Mouse (Mus musculus) cerebellum, postnatal 25 days (tissue): ENCODE results near the gene Tfam.

Experiments
- DNase-seq, 2 experiments: peaks; one replicate each; pipeline ENCODE4 v3.0.0; 2021; ENCODE audit warnings: mixed read lengths in 2 of 2

Gene Tfam

DNA sequence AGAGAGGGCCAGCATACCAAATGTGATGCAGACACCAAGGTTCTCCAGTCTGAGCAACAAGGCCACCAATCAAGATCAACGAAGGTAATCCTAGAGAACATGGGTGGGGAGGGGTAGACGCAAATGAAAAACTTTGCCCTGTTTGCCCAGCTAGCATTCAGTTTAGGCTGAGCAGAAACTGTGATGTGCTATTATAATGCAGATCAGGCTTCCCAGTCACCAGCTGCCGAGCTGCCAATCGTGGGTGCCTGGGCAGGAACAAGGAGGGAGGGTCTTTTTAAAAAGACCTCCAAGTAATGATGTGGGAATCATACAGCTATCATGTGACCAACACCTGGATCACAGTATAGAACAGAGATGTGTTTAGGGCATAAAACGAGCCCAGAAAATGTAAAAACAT lies 15.0 kb downstream of the Tfam start:
- no peak for DNase-seq

DNA sequence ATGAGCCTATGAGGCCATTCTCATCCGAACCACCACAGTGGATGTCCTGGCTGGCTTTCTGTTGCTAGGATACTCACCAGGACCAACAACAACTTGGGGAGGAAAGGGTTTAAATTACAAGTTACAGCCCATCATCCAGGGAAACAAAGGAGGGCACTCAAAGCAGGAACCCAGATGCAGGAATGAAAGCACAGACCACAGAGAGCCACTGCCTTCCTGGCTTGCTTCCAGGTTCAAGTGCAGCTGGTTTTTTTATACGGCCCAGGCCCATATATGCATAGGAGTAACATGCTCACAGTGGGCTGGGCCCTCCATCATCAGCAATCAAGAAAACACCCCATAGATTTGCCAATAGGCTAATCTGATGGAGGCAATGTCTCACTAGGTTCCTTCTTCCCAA lies 15.4 kb downstream of the Tfam start:
- DNase-seq = no peak

DNA sequence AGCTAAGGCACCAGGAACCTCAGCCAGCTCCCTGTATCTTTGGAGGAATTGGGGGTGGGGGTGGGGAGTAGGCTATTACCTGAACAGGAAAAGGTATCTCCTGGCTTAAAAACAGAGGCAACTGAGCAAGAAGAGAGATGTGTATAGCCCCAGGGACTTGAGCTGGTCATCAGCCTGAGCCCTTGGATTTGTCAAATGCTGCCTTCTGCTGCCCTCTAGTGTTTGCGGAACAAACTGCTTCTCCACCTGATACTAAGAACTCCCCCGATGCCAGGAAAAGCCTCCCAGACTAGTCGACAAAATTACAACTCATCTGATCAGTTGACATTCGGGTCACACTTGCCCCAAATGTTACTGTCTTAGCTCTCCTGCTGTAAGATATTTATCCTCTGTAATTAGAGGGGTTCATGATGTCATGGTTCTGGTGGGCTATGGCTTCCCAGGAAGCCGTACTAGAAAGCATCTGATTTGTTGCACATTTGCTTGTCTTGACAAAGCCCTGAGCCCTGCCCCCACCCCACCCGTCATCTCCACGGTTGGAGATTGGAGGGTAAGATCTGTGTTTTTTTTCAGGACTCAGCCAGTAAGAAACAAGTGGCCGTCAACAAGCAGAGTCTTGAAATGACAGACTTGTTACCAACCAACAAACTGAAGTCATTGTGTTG lies 19.7 kb downstream of the Tfam start:
- DNase-seq = peak; percentile 79 to 89

DNA sequence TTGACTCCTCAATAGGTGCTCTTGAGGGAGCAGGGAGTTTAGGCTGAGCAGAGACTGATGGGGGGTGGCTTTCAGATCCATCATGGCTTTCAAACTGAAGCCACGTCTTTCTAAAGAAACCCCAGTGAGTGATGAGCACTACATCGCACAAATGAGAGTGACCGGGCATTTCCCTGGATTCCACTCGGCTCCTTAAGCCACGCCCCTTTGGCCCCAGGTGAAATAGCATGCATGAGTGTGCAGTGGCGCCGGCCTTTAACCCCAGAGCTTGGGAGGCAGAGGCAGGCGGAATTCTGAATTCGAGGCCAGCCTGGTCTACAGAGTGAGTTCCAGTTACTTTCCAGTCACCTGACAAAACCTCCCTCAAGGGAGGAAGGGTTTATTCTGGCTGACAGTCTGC lies 22.1 kb downstream of the Tfam start:
- DNase-seq = no peak

DNA sequence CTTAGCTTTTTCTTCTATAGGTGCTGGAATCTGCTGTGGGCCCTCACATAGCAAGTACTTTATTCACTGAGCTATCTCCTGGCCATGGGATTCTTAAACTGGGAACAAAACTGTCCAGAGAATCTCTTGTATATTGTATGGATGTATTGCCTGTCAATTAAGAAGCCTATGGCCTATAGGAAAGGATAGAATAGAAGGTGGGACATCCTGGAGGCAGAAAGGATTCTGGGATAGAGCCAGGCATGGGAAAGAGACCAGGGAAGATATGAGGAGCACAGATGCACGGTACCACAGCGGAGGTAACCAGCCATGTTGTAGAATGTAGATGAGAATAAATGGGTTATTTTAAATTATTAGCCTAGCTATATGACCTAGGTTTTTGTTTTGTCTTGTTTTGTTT lies 36.6 kb downstream of the Tfam start:
- no peak for DNase-seq

DNA sequence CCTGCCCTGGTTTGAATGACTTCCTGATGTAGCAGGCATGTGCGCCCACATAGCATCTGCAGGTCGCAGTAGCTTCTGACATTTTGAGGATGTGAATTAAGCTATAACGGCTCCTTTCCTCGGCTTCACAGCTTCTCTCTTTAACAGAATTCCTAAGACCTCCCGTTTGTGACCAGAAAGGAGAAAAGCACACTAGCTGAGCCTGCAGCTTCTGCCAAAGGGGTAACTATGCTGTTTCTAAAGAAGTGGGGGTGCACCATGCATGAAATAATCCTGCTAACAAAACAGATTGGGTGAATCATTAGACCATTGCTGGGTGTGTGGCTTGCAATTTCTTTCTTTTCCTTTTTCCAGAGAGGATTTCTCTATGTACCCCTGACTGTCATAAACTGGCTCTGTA lies 37.1 kb downstream of the Tfam start:
- no peak for DNase-seq

DNA sequence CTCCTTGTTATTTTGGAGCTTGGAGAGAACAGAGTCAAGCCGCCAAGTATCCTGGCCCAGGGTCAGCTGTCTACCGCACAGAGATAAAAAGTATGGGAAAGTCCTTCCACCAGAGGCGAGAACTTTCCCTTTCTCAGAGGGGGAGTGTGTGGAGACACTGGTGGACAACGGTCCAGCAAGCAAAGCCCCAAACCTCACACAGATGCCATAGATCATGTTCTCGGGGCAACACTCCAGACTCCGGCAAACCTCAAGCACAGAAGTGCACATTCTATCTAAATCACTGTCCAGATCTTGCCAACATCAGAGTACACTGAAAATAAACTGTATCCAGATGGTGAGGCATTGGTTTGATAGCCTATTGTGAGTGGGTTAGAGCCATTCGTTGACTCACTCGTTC lies 39.4 kb downstream of the Tfam start:
- DNase-seq = no peak

DNA sequence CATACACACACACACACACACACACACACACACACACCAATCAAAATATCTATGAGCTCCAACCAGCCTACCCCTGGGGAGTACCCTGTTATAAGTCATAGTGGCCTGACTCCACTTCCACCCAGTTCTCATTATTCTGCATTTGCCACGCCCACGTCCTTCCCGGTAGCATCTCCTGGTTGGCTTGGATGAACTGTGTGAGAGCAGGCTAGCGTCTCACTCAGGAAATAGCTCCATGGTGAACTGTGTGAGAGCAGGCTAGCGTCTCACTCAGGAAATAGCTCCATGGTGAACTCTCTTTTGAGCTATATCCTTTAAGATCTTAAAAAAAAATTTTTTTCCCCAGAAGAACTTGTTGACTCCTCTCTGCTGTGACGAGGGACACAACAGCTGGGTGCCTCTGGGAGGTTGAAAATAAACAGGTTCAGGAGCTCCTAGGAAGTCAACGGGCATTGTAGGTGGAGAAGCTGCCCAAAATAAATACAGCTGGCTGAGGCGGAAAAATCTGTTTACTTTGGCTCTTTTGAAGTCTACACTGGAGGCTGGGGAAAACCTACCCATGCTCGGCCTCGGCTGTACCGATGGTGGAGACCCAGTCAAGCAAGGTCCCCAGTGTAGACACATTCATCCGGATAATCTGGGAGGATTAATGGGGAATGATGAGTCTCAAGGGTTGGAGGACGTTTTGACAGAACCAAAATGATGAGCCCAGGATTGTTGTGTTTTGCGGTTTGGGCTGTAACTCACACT lies 40.9 kb downstream of the Tfam start:
- DNase-seq = no peak

DNA sequence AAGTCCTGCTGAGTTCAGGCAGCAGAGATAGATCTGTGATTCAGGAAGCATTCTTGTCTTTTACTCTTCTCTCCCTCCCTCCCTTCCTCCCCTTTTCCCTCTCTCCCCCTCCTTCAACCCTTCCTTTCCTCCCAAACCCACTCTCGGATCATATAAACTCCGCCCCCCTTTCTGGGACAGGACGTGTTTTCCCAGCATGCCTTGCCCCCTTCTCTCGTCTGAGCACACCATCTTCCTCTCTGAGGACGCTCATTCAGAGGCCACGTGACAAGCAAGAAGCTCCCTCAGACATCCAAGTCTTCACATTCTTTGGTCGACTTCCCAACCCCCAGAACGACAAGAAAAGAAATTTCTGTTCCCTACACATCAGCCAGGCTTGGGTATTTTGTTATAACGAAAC lies 42.6 kb downstream of the Tfam start:
- DNase-seq = no peak

DNA sequence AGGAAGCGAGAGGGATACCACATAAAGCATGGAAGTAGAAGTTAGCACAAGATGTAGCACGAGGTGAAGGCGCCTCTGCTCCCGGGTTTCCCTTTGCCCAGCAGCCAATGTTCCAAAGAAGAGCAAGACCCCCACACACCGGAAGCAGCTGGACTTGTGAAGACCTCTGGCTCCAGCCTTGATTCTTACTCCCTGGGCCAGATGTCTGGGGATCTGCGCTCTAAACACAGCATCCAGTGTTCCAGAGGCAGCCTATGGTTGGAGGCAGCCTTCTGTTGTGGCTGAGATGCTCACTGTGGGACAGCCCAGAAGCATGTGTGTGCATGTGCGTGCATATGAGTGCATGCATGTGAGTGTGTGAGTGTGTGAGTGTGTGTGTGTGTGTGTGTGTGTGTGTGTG lies 43.4 kb downstream of the Tfam start:
- DNase-seq = no peak

DNA sequence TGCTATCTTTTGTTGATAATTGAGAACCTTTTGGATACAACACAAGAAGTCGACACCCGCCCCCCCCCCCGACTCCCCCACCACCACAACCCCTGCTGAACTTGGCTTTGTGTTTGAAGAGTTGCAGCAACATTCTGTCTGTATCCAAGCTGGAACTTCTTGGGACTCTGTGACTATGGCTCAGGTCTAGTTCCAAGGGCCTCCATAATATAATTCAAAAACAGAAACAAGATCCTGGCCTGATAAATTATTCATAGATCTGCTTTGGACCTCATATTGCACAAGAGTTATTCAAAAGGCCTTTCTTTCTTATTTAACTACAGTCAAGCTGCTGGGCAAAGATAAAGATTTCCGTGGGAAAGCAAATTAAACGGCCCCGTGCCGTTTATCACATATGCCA lies 44.8 kb downstream of the Tfam start:
- no peak for DNase-seq

DNA sequence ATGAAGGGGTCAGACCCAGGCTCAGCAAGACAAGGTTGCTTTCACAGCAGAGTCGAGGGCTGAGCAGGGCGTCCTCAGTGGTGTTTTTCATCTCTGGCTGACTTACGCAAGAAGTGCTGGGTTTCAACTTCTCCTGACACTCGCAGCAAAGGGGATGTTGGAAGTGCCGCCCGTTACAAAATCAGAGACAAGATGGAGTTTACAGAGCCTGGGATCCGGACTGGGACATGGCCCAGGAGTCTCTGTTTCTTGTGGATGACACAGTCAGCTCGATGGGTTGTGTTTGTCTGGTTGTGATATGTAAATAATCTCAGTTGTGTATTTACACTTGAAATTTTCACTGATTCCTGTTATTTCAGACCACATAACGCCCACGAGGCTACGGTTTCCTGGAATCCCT lies 45.2 kb downstream of the Tfam start:
- DNase-seq = no peak

DNA sequence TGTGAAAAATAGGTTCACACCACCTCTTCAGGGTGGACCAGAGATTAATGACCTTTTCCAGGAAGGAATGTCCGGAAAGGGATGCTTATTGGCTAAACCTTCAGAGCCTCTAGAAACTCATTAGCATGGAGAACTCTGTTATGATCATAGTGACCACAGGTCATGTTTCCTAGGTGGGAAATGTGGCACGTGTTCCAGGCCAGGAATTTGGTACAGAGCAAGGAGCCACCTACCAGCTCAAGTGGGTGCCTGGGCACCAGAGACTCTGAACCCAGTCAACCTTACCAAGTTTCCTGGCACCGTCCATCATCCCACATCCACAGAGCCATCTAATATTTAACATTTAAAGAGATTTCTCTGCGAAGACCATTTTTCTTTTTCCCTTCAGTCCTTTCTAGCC lies 49.4 kb downstream of the Tfam start:
- DNase-seq = no peak

DNA sequence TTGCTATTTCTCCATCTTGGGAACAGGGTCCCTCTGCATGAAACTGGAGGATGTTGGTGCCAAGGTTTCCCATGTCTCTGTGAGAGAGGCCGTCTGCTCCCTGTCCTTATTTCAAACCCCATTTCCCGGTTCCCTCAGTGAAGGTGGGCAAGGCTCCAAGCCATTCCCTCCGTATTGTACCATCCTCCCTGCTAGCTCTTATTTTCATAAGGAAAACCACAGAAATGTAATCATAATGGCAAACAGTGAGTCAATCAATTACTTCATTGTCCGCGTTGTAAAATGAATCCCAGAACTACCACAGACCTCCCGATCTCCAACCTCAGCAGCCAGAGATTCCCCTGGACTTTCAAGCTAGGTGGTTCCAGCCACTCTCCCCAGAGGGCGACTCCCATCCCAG lies 53.0 kb downstream of the Tfam start:
- DNase-seq = no peak

DNA sequence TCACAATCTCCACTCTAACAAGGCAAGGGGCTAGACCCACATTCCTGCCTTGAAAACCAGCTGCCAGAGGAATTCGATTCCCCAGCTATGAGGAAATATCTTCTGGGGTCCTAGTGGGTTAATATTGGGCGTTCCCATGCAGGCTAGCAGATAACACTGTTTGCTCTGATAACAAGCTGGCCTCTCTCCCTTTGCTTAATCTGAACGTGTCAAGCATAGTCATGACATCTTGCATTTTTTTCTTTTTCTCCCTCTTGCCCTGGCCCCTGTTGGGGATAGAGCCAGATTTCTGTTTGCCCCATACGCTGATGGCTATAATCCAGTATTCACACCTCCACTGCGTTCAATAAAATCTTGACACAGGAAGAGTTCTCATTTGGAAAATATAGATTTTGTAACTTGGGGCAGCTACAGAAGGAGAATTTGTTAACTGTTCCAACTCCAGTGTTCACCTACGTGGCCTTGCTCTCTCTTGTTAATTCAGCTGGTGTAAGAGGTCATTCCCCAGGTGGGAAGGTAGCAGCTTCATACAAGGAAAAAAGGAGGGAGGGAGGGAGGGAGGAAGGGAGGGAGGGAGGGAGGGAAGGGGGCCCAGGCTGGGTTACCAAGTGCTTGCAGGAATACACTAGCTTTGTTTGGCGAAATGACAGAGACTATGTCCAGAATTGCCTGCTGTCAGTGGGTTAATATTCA lies 54.6 kb downstream of the Tfam start:
- DNase-seq = no peak

DNA sequence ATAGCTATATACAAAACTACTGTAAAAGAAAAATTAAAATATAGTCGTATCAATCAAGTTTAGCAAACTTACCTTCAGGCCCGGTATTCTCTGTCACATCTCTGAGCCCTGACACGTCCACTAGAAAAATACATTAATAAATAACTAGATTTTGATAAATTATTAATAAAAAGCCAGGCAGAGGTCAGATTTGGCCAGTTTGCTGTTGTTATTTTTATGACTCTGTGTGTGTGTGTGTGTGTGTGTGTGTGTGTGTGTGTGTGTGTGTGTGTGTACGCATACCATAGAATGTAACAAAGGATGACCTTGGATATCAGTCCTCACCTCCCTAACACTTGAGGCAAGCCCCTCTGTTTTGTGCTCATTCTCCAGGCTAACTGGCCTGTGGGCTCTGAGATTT lies 56.1 kb downstream of the Tfam start:
- no peak for DNase-seq

DNA sequence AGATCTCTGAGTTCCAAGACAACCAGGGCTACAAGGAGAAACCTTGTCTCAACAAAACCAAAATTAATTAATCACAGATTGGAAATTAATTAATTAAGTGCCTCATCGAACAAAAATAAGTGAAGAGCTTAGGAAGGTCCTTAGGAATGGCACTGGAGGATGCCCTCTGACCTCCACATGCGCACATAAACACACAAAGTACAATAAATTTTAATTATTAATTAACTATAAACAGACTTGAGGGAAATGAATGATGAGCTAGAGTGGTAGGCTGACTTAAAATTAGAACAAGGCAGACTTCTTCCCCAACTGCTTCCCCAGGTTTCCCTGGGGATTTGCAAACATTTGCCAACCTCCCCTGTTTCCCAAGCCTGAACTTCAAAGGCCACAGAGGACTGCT lies 57.0 kb downstream of the Tfam start:
- no peak for DNase-seq

DNA sequence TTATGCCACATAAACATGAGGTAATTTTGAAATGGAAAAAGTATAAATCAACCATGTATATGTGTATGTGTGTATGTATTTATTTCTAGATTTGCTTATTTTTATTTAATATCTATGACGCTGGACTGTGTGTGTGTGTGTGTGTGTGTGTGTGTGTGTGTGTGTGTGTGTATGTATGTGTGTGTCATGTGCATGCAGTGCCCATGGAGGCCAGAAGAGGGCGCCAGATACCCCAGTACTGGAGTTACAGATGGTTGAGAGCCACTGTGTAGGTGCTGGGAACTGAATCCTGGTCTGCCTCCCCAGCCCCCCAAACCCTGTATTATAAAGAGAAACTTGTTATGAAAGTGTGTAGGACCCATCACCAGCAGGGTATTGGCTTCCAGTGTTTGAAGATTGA lies 58.0 kb downstream of the Tfam start:
- no peak for DNase-seq

DNA sequence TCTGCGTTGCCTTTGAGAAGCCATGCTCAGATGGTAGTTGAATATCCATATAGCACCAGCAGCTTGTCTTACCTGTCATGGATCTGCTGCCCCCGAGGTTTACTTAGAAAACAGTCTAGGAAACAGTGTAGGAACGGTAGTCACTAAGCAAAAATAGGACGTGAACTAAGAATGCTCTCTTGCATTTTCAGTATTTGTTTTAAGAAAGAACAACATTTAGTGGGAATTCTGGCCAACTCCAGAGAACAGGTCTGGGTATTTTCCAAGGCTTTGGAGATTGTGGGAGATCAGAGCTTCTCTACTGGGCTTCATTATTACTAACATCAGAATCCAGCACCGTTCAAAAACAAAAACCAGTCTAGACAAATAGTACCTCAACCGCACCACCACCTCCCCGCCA lies 60.9 kb downstream of the Tfam start:
- DNase-seq = no peak

DNA sequence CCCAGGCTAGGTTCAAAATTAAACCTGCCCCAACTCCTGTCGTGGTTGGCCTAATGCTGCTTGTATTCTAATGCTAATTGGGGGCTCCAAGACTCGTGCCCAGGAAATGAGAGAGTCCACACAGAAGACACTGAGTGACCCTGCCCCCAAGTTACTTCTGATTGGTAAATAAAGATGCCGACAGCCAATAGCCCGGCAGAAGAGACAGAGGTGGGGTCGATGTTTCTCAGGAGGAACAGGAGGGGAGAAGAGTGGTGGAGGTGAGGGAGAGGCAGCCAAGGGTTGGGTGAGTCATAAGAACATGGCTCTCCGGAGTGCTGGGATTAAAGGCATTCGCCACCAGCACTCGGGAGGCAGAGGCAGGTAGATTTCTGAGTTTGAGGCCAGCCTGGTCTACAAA lies 61.7 kb downstream of the Tfam start:
- no peak for DNase-seq
